In the genomic region with DNA sequence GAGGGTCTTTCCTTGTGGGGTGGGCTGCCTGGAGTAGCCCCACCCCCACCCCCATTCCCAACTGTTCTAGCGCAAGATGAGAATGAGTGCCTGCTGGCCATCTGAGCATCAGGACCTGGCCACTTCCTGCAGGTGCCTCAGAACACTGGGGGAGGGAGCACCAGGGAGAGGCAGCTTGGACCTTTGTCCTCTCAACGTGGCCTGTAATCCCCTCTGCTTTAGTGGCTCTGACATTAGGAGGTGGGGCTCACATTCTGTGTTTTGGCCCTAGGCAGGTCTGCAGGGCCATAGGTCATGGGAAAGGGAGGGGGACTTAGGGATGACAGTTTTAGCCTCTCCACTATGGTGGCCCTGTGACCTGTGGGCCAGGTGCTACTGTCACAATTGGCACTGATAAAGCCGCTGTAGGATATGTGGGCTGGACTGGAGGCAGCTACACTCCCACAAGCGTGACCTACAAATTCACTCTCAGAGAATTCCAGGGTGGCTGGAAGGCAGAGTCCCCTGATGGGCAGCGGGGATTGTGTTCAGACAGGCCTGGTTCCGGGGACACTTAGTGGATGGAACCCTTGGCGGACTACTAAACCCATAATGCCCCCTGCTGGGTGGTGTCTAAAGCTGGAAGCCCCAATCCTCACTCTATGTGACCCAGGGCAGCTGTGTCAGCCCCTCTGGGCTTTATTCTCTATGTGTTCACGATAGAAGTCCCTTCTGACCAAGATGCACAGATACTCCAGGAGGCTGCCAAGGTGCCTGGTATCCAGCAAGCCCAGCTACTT, we compare ENCODE assay signal across 9 mouse cellular contexts. TPM values are rescaled to one million over a fixed set of nuclear protein-coding genes. Genes with fewer than 3 reads are reported as not detected.
DNase-seq lines count a peak whose midpoint lies in the region; ATAC-seq and TF ChIP-seq lines count a peak whose summit lies in the region.
"Had no signal": no experiment of that assay in that cellular context is flagged by ENCODE, and none has a peak within 500 bp of the region (broad histone marks: within the 10 kb centered on the region; RNA-seq: fewer than 3 reads in every experiment).

No protein-coding gene starts in this region.

- H3K9ac ChIP-seq in kidney, postnatal 0 days (ENCODE audit: low read depth, low read length) = no peak overlapping the region
- no peak overlapping the region for H3K9ac ChIP-seq in kidney, embryonic 16.5 days (replicated peaks; ENCODE audit: low read length)
- H3K9ac ChIP-seq in lung, postnatal 0 days (replicated peaks; ENCODE audit: low read depth) = no peak overlapping the region

- H3K4me2 ChIP-seq in kidney, postnatal 0 days (ENCODE audit: low read length) = no peak overlapping the region
- no peak overlapping the region for H3K4me2 ChIP-seq in kidney, embryonic 16.5 days (replicated peaks; ENCODE audit: low read depth, low read length)
- no peak overlapping the region for H3K4me2 ChIP-seq in lung, postnatal 0 days (replicated peaks; ENCODE audit: low read depth, low read length)

- H3K27me3 ChIP-seq in kidney, postnatal 0 days (ENCODE audit: insufficient read depth, low read length) = no peaks in the 10 kb centered on the region
- H3K27me3 ChIP-seq in kidney, embryonic 16.5 days (ENCODE audit: insufficient read depth, low read length) = no peaks in the 10 kb centered on the region
- H3K27me3 ChIP-seq in lung, postnatal 0 days (replicated peaks; ENCODE audit: insufficient read depth, low read length) = no peaks in the 10 kb centered on the region

- no peak overlapping the region for H3K4me3 ChIP-seq in kidney, postnatal 0 days (replicated peaks; ENCODE audit: low read depth, low read length)
- H3K4me3 ChIP-seq in kidney, embryonic 16.5 days (ENCODE audit: low read length) = no peak overlapping the region
- no peak overlapping the region for H3K4me3 ChIP-seq in lung, postnatal 0 days (ENCODE audit: low read depth, low read length)

- peak; percentile 30 for TF ChIP-seq CTCF in kidney, postnatal 0 days (IDR thresholded peaks at IDR 0.05; ENCODE audit: low read depth)
- no peak; the same call in 1 of the 2 replicates for TF ChIP-seq CTCF in lung, postnatal 0 days (IDR thresholded peaks at IDR 0.05)

- ATAC-seq in kidney, postnatal 0 days (replicated peaks; ENCODE audit: low FRiP score, low read depth) = 0 out of 2 replicates have a peak, but pooled peaks have one; percentile 8
- ATAC-seq in kidney, embryonic 16.5 days (ENCODE audit: low FRiP score, low TSS enrichment) = no peak
- ATAC-seq in megakaryocyte-erythroid progenitor cell, adult 5-6 weeks (replicated peaks; ENCODE audit: low FRiP score, low TSS enrichment, poor library complexity, severe bottlenecking) = no peak
- ATAC-seq in lung, postnatal 0 days = no peak
- ATAC-seq: forebrain, embryonic 14.5 days had no signal

- TF ChIP-seq EP300 in lung, postnatal 0 days (IDR thresholded peaks at IDR 0.05) = no peak

- H3K4me1 ChIP-seq in kidney, postnatal 0 days (replicated peaks; ENCODE audit: insufficient read depth, low read length) = no peaks in the 10 kb centered on the region
- peaks cover 20% of the 10 kb centered on the region for H3K4me1 ChIP-seq in kidney, embryonic 16.5 days (ENCODE audit: insufficient read depth, low read length)
- H3K4me1 ChIP-seq in lung, postnatal 0 days (ENCODE audit: insufficient read depth, low read depth, low read length) = no peaks in the 10 kb centered on the region

- H3K9me3 ChIP-seq in kidney, postnatal 0 days (replicated peaks; ENCODE audit: low read length) = no peaks in the 10 kb centered on the region
- H3K9me3 ChIP-seq in kidney, embryonic 16.5 days (ENCODE audit: low read length) = no peaks in the 10 kb centered on the region
- H3K9me3 ChIP-seq in lung, postnatal 0 days (ENCODE audit: low read length) = no peaks in the 10 kb centered on the region

- no peaks in the 10 kb centered on the region for H3K36me3 ChIP-seq in kidney, postnatal 0 days (ENCODE audit: insufficient read depth, low read length)
- H3K36me3 ChIP-seq in kidney, embryonic 16.5 days (ENCODE audit: insufficient read depth, low read length) = no peaks in the 10 kb centered on the region
- no peaks in the 10 kb centered on the region for H3K36me3 ChIP-seq in lung, postnatal 0 days (ENCODE audit: insufficient read depth, low read length)

- 50% methylated on average over 8 of the region's 8 CpGs for WGBS in kidney, postnatal 0 days
- WGBS in kidney, embryonic 16.5 days = 53% methylated on average over 8 of the region's 8 CpGs
- WGBS in lung, postnatal 0 days = 46% methylated on average over 8 of the region's 8 CpGs

- DNase-seq in kidney, postnatal 0 days (ENCODE audit: low spot score) = no peak
- DNase-seq in 3T3-L1 (ENCODE audit: low read depth, low spot score) (peak; percentile 20), liver (peak; percentile 47)
- DNase-seq in B cell, adult 2 months = peak; percentile 10 to 29
- DNase-seq in lung, postnatal 0 days (ENCODE audit: low spot score) = no peak
- DNase-seq: kidney, postnatal 14 days had no signal

- H3K27ac ChIP-seq in kidney, postnatal 0 days = no peak overlapping the region
- H3K27ac ChIP-seq in kidney, embryonic 16.5 days (ENCODE audit: low read length) = no peak overlapping the region
- no peak overlapping the region for H3K27ac ChIP-seq in lung, postnatal 0 days (ENCODE audit: low read length)

RNA-seq across cellular contexts. Expression of a gene that starts 30.5 kb away (rescaled TPM):
- polyA plus RNA-seq in kidney, postnatal 0 days (2015; fragmentation: Nextera tagmentation; extraction: Ambion mirVana) = 20.9 and 21.2 TPM in 2 replicates
- polyA plus RNA-seq in kidney, embryonic 16.5 days (2015; fragmentation: Nextera tagmentation; extraction: Ambion mirVana) = 35.4 and 37.0 TPM in 2 replicates
- 191 and 218 TPM in 2 replicates for total RNA-seq in megakaryocyte-erythroid progenitor cell, adult 5-6 weeks (2014; fragmentation: Nextera tagmentation)
- 38.9 and 116 TPM in 2 replicates for total RNA-seq in megakaryocyte-erythroid progenitor cell, adult 5-6 weeks (2017)
- 12.8 and 15.2 TPM in 2 replicates for polyA plus RNA-seq in lung, postnatal 0 days (2015; fragmentation: Nextera tagmentation; extraction: Ambion mirVana)

RNA-seq across cellular contexts. Expression of a gene that starts 50.9 kb away (rescaled TPM):
- polyA plus RNA-seq in kidney, postnatal 0 days (2015; fragmentation: Nextera tagmentation; extraction: Ambion mirVana) = 117 and 124 TPM in 2 replicates
- 143 and 146 TPM in 2 replicates for polyA plus RNA-seq in kidney, embryonic 16.5 days (2015; fragmentation: Nextera tagmentation; extraction: Ambion mirVana)
- 142 and 149 TPM in 2 replicates for total RNA-seq in megakaryocyte-erythroid progenitor cell, adult 5-6 weeks (2014; fragmentation: Nextera tagmentation)
- total RNA-seq in megakaryocyte-erythroid progenitor cell, adult 5-6 weeks (2017) = 79.4 and 102 TPM in 2 replicates
- polyA plus RNA-seq in lung, postnatal 0 days (2015; fragmentation: Nextera tagmentation; extraction: Ambion mirVana) = 64.3 and 68.6 TPM in 2 replicates

Comparison
In these comparisons a context has a peak if more than half of its experiments do, and no peak if none do; other contexts are left out.
1. DNase-seq: peak in 3T3-L1 (single experiment), B cell, adult 2 months (2 of 2) and liver (single experiment); none in kidney, postnatal 0 days (single experiment) and lung, postnatal 0 days (single experiment).